In genomic region chr10:85214847-85215246, GRCm38 (mm10) we compare ENCODE assay signal across 12 mouse cellular contexts. TPM values are rescaled to one million over a fixed set of nuclear protein-coding genes. Genes with fewer than 3 reads are reported as not detected.
DNase-seq lines count a peak whose midpoint lies in the region; ATAC-seq and TF ChIP-seq lines count a peak whose summit lies in the region.
"Had no signal": no experiment of that assay in that cellular context is flagged by ENCODE, and none has a peak within 500 bp of the region (broad histone marks: within the 10 kb centered on the region; RNA-seq: fewer than 3 reads in every experiment).

No protein-coding gene starts in this region.

- no peaks in the 10 kb centered on the region for H3K27me3 ChIP-seq in heart, postnatal 0 days (ENCODE audit: control insufficient read depth, insufficient read depth, low read length)
- no peaks in the 10 kb centered on the region for H3K27me3 ChIP-seq in midbrain, embryonic 14.5 days (ENCODE audit: control insufficient read depth, insufficient read depth, low read length)
- H3K27me3 ChIP-seq in midbrain, embryonic 10.5 days (ENCODE audit: low read depth, poor library complexity, severe bottlenecking) = no peaks in the 10 kb centered on the region
- H3K27me3 ChIP-seq in embryonic facial prominence, embryonic 10.5 days (replicated peaks; ENCODE audit: low read depth, poor library complexity, severe bottlenecking) = no peaks in the 10 kb centered on the region
- H3K27me3 ChIP-seq in stomach, postnatal 0 days (ENCODE audit: control insufficient read depth, insufficient read depth, low read length) = no peaks in the 10 kb centered on the region
- H3K27me3 ChIP-seq: midbrain, embryonic 12.5 days had no signal

- no peak for DNase-seq in heart, postnatal 0 days (ENCODE audit: low spot score)
- no peak for DNase-seq in heart, adult 8-10 months (ENCODE audit: low spot score)
- peak; percentile 76 for DNase-seq in midbrain, embryonic 14.5 days
- DNase-seq in midbrain, embryonic 10.5 days (ENCODE audit: low spot score) = no peak
- peak; percentile 11 for DNase-seq in embryonic facial prominence, embryonic 10.5 days (ENCODE audit: low spot score)
- no peak for DNase-seq in stomach, postnatal 0 days (ENCODE audit: low spot score)
- DNase-seq in Muller cell, postnatal 12 days (ENCODE audit: inconsistent ontology term) = no peak
- no peak for DNase-seq in ovary, postnatal 14 days (ENCODE audit: low spot score)
- DNase-seq: adrenal gland, postnatal 25 days had no signal

- TF ChIP-seq EP300 in heart, postnatal 0 days (IDR thresholded peaks at IDR 0.05; ENCODE audit: low read depth) = no peak
- no peak for TF ChIP-seq EP300 in stomach, postnatal 0 days (optimal IDR thresholded peaks at IDR 0.05)

- H3K27ac ChIP-seq in heart, postnatal 0 days (ENCODE audit: low read depth) = no peak overlapping the region
- H3K27ac ChIP-seq in midbrain, embryonic 14.5 days (replicated peaks; ENCODE audit: low read depth, low read length) = no peak overlapping the region
- no peak overlapping the region for H3K27ac ChIP-seq in midbrain, embryonic 10.5 days (replicated peaks)
- H3K27ac ChIP-seq in embryonic facial prominence, embryonic 10.5 days (replicated peaks) = no peak overlapping the region
- H3K27ac ChIP-seq in stomach, postnatal 0 days (replicated peaks) = no peak overlapping the region
- H3K27ac ChIP-seq: heart, embryonic 15.5 days; midbrain, embryonic 12.5 days had no signal

- no peaks in the 10 kb centered on the region for H3K36me3 ChIP-seq in heart, postnatal 0 days (replicated peaks; ENCODE audit: control insufficient read depth, insufficient read depth, low read length)
- H3K36me3 ChIP-seq in midbrain, embryonic 14.5 days (ENCODE audit: control insufficient read depth, insufficient read depth, low read length) = no peaks in the 10 kb centered on the region
- no peaks in the 10 kb centered on the region for H3K36me3 ChIP-seq in midbrain, embryonic 10.5 days
- no peaks in the 10 kb centered on the region for H3K36me3 ChIP-seq in embryonic facial prominence, embryonic 10.5 days (replicated peaks)
- no peaks in the 10 kb centered on the region for H3K36me3 ChIP-seq in stomach, postnatal 0 days (ENCODE audit: control insufficient read depth, insufficient read depth, low read length)
- H3K36me3 ChIP-seq: heart, embryonic 15.5 days; midbrain, embryonic 12.5 days had no signal

- peaks cover 7% of the 10 kb centered on the region; the same call in 1 of the 2 replicates for H3K9me3 ChIP-seq in heart, postnatal 0 days (replicated peaks; ENCODE audit: control insufficient read depth, low read length)
- no peaks in the 10 kb centered on the region for H3K9me3 ChIP-seq in midbrain, embryonic 14.5 days (ENCODE audit: control insufficient read depth, low read length)
- peaks cover 10% of the 10 kb centered on the region; the same call in 1 of the 2 replicates for H3K9me3 ChIP-seq in midbrain, embryonic 10.5 days (replicated peaks)
- peaks cover 9% of the 10 kb centered on the region; the same call in 1 of the 2 replicates for H3K9me3 ChIP-seq in embryonic facial prominence, embryonic 10.5 days
- no peaks in the 10 kb centered on the region for H3K9me3 ChIP-seq in stomach, postnatal 0 days (ENCODE audit: control insufficient read depth, low read length)
- H3K9me3 ChIP-seq: heart, embryonic 15.5 days had no signal

- no peaks in the 10 kb centered on the region for H3K4me1 ChIP-seq in heart, postnatal 0 days (ENCODE audit: control insufficient read depth, insufficient read depth)
- H3K4me1 ChIP-seq in midbrain, embryonic 14.5 days (ENCODE audit: control insufficient read depth, insufficient read depth, low read length) = no peaks in the 10 kb centered on the region
- 0 out of 2 replicates have a peak, but pooled peaks cover 3% of the 10 kb centered on the region for H3K4me1 ChIP-seq in midbrain, embryonic 10.5 days
- no peaks in the 10 kb centered on the region for H3K4me1 ChIP-seq in embryonic facial prominence, embryonic 10.5 days
- H3K4me1 ChIP-seq in stomach, postnatal 0 days (replicated peaks; ENCODE audit: control insufficient read depth, insufficient read depth) = no peaks in the 10 kb centered on the region
- H3K4me1 ChIP-seq: heart, embryonic 15.5 days; midbrain, embryonic 12.5 days had no signal

- 66% methylated on average over 5 of the region's 5 CpGs for WGBS in heart, postnatal 0 days
- WGBS in midbrain, embryonic 14.5 days = 76% methylated on average over 5 of the region's 5 CpGs
- WGBS in midbrain, embryonic 10.5 days = 83% methylated on average over 5 of the region's 5 CpGs
- WGBS in embryonic facial prominence, embryonic 10.5 days = 77% methylated on average over 5 of the region's 5 CpGs
- 70% methylated on average over 5 of the region's 5 CpGs for WGBS in stomach, postnatal 0 days

- no peak overlapping the region for H3K9ac ChIP-seq in heart, postnatal 0 days (replicated peaks; ENCODE audit: low read depth, low read length)
- no peak overlapping the region; the same call in 1 of the 2 replicates for H3K9ac ChIP-seq in midbrain, embryonic 14.5 days (replicated peaks; ENCODE audit: low read length)
- H3K9ac ChIP-seq in stomach, postnatal 0 days (ENCODE audit: low read length) = no peak overlapping the region
- H3K9ac ChIP-seq: heart, embryonic 15.5 days; midbrain, embryonic 12.5 days had no signal

- no peak overlapping the region for H3K4me3 ChIP-seq in heart, postnatal 0 days (ENCODE audit: low read depth, low read length)
- no peak overlapping the region for H3K4me3 ChIP-seq in midbrain, embryonic 14.5 days (replicated peaks; ENCODE audit: low read depth, low read length)
- H3K4me3 ChIP-seq in midbrain, embryonic 10.5 days = no peak overlapping the region
- H3K4me3 ChIP-seq in embryonic facial prominence, embryonic 10.5 days = no peak overlapping the region
- no peak overlapping the region for H3K4me3 ChIP-seq in stomach, postnatal 0 days (ENCODE audit: low read depth, low read length)
- H3K4me3 ChIP-seq: heart, embryonic 15.5 days; midbrain, embryonic 12.5 days had no signal

- peak; percentile 1; the same call in 1 of the 2 replicates for TF ChIP-seq CTCF in heart, postnatal 0 days (IDR thresholded peaks at IDR 0.05; ENCODE audit: low read depth)
- peak; percentile 54 for TF ChIP-seq CTCF in stomach, postnatal 0 days (IDR thresholded peaks at IDR 0.05; ENCODE audit: low read depth)

- no peak overlapping the region for H3K4me2 ChIP-seq in heart, postnatal 0 days (ENCODE audit: low read depth, low read length)
- no peak overlapping the region for H3K4me2 ChIP-seq in midbrain, embryonic 14.5 days (ENCODE audit: low read length)
- H3K4me2 ChIP-seq in stomach, postnatal 0 days (replicated peaks; ENCODE audit: low read depth) = no peak overlapping the region
- H3K4me2 ChIP-seq: heart, embryonic 15.5 days; midbrain, embryonic 12.5 days had no signal

- ATAC-seq in heart, postnatal 0 days (ENCODE audit: insufficient read depth, low read depth) = no peak
- no peak for ATAC-seq in midbrain, embryonic 14.5 days (ENCODE audit: low FRiP score, low TSS enrichment)
- no peak for ATAC-seq in stomach, postnatal 0 days (ENCODE audit: low FRiP score, low TSS enrichment)
- ATAC-seq: CD4-positive, CD25-positive, alpha-beta regulatory T cell, adult 4 months had no signal

RNA-seq across cellular contexts. Expression of gene Cry1, which starts 30.0 kb away (rescaled TPM):
- 9.6 and 15.6 TPM in 2 replicates for total RNA-seq in heart, postnatal 0 days (2014; rRNA removed; ENCODE audit: low replicate concordance)
- polyA plus RNA-seq in heart, postnatal 0 days (2015; fragmentation: Nextera tagmentation; extraction: Ambion mirVana) = 16.2 and 17.5 TPM in 2 replicates
- 10 to 100 TPM in 1 of 4 experiments, 1 to 10 TPM in 3; 6.3 to 11.4 (median 8.5) TPM for total RNA-seq in heart, adult 8-10 months (2022)
- 26.1 and 40.3 TPM in 2 replicates for polyA plus RNA-seq in midbrain, embryonic 14.5 days (2014; fragmentation: Nextera tagmentation; extraction: Ambion mirVana)
- polyA plus RNA-seq in midbrain, embryonic 10.5 days (2016; fragmentation: Nextera tagmentation; extraction: Ambion mirVana) = 33.5 and 35.9 TPM in 2 replicates
- 31.3 and 31.4 TPM in 2 replicates for polyA plus RNA-seq in embryonic facial prominence, embryonic 10.5 days (2016; fragmentation: Nextera tagmentation; extraction: Ambion mirVana)
- 16.5 and 16.7 TPM in 2 replicates for polyA plus RNA-seq in stomach, postnatal 0 days (2015; fragmentation: Nextera tagmentation; extraction: Ambion mirVana)

Comparison
In these comparisons a context has a peak if more than half of its experiments do, and no peak if none do; other contexts are left out.
1. DNase-seq: peak in midbrain, embryonic 14.5 days (single experiment) and embryonic facial prominence, embryonic 10.5 days (single experiment); none in heart, postnatal 0 days (single experiment), heart, adult 8-10 months (single experiment), midbrain, embryonic 10.5 days (single experiment), stomach, postnatal 0 days (single experiment), Muller cell, postnatal 12 days (single experiment) and ovary, postnatal 14 days (single experiment).